Mouse (Mus musculus) kidney, postnatal 25 days (tissue): ENCODE measurements at regions not wholly inside any gene's neighbourhood (a gene's known extent, or its start where the extent isn't known, plus 50 kb on each side); places are given as distances from the start of the nearest gene placed in this dataset.

Source experiments
- DNase-seq, 2 experiments: peaks; one replicate each; pipeline ENCODE4 v3.0.0; 2021; ENCODE audit warnings: mixed read lengths in 2 of 2

GRCm38 (mm10) chr2:47991132-47991531, 822.8 kb upstream of the Acvr2a start:
- no peak for DNase-seq

- DNase-seq = no peak
These were observed 819.7 kb upstream of the Acvr2a start for GRCm38 (mm10) chr2:47994185-47994584.

- DNase-seq = no peak
These were observed 812.7 kb upstream of the Acvr2a start for GRCm38 (mm10) chr2:48001230-48001629.

- DNase-seq = peak; percentile 23 to 81
These were observed 812.0 kb upstream of the Acvr2a start for GRCm38 (mm10) chr2:48001800-48002507.

GRCm38 (mm10) chr2:48010308-48010707, 803.6 kb upstream of the Acvr2a start:
- DNase-seq = no peak

- no peak for DNase-seq
These were observed 786.4 kb upstream of the Acvr2a start for GRCm38 (mm10) chr2:48027559-48027958.

GRCm38 (mm10) chr2:48061375-48061774, 752.5 kb upstream of the Acvr2a start:
- DNase-seq = no peak

- no peak for DNase-seq
These were observed 750.5 kb upstream of the Acvr2a start for GRCm38 (mm10) chr2:48063436-48063835.

GRCm38 (mm10) chr2:48065162-48065561, 748.7 kb upstream of the Acvr2a start:
- no peak for DNase-seq

GRCm38 (mm10) chr2:48082120-48082799, 731.6 kb upstream of the Acvr2a start:
- no peak for DNase-seq

GRCm38 (mm10) chr2:48098287-48098686, 715.6 kb upstream of the Acvr2a start:
- DNase-seq = no peak

GRCm38 (mm10) chr2:48098931-48099531, 714.9 kb upstream of the Acvr2a start:
- no peak for DNase-seq

GRCm38 (mm10) chr2:48123662-48124061, 690.2 kb upstream of the Acvr2a start:
- DNase-seq = no peak

- DNase-seq = no peak
These were observed 675.8 kb upstream of the Acvr2a start for GRCm38 (mm10) chr2:48138051-48138611.

- no peak for DNase-seq
These were observed 672.6 kb upstream of the Acvr2a start for GRCm38 (mm10) chr2:48141281-48141680.

GRCm38 (mm10) chr2:48154706-48155105, 659.2 kb upstream of the Acvr2a start:
- no peak for DNase-seq

- DNase-seq = no peak
These were observed 641.3 kb upstream of the Acvr2a start for GRCm38 (mm10) chr2:48172626-48173025.

- DNase-seq = no peak
These were observed 627.7 kb upstream of the Acvr2a start for GRCm38 (mm10) chr2:48186161-48186560.

GRCm38 (mm10) chr2:48186609-48187008, 627.3 kb upstream of the Acvr2a start:
- peak; percentile 3 to 28 for DNase-seq

- DNase-seq = no peak
These were observed 602.1 kb upstream of the Acvr2a start for GRCm38 (mm10) chr2:48211804-48212203.

GRCm38 (mm10) chr2:48220771-48221170, 593.1 kb upstream of the Acvr2a start:
- peak in 1 of 2 experiments; percentile 29 for DNase-seq

- DNase-seq = no peak
These were observed 590.7 kb upstream of the Acvr2a start for GRCm38 (mm10) chr2:48223084-48223799.

GRCm38 (mm10) chr2:48250174-48250573, 563.7 kb upstream of the Acvr2a start:
- DNase-seq = no peak
